Mouse (Mus musculus) hindbrain, embryonic 12.5 days (tissue): ENCODE data around the gene Mllt3. TPM values are rescaled to one million over a fixed set of nuclear protein-coding genes. Genes with fewer than 3 reads are reported as not detected.

Experiments used
- ATAC-seq: fragments of 200-750 bp; cut with Nextera tagmentation; 2 replicates; pipeline ENCODE4 v1.8.0; 2017; ENCODE audit warnings: moderate TSS enrichment; ENCODE audit not compliant: low FRiP score
- H3K27ac ChIP-seq: fragments of 300-500 bp; sonication (generic); 2 replicates; pipeline ENCODE4 v1.5.1; 2016; ENCODE audit warnings: mild to moderate bottlenecking
- H3K27me3 ChIP-seq: fragments of 300-500 bp; sonication (generic); 2 replicates; pipeline ENCODE4 v1.6.1; 2016; ENCODE audit warnings: mild to moderate bottlenecking
- H3K36me3 ChIP-seq: fragments of 300-500 bp; sonication (generic); 2 replicates; pipeline ENCODE4 v1.6.1; 2016; ENCODE audit warnings: mild to moderate bottlenecking
- H3K4me1 ChIP-seq: fragments of 300-500 bp; sonication (generic); 2 replicates; pipeline ENCODE4 v1.6.1; 2016
- H3K4me2 ChIP-seq: fragments of 300-500 bp; sonication (generic); replicated peaks from 2 replicates; pipeline ENCODE4 v1.6.1; 2016; ENCODE audit warnings: mild to moderate bottlenecking
- H3K4me3 ChIP-seq: fragments of 300-500 bp; sonication (generic); 2 replicates; pipeline ENCODE4 v1.5.1; 2016; ENCODE audit warnings: mild to moderate bottlenecking
- H3K9ac ChIP-seq: fragments of 300-500 bp; sonication (generic); 2 replicates; pipeline ENCODE4 v1.6.1; 2016; ENCODE audit warnings: mild to moderate bottlenecking, moderate library complexity
- H3K9me3 ChIP-seq: fragments of 300-500 bp; sonication (generic); replicated peaks from 2 replicates; pipeline ENCODE4 v1.6.1; 2016; ENCODE audit warnings: mild to moderate bottlenecking
- WGBS: fragments of 180-500 bp; shearing (Covaris S2); methylation state at CpG from one replicate; pipeline ENCODE4 v1.1.7; 2016; 5-methylcytosine and 5-hydroxymethylcytosine counted together
- polyA plus RNA-seq: library from polyadenylated mRNA; unstranded; fragments of >200 nt; fragmentation: Nextera tagmentation; extraction: Ambion mirVana; gene quantifications from 2 replicates; pipeline ENCODE4 v1.2.1, GENCODE M21; 2016

The Mllt3 gene
- polyA plus RNA-seq, 1 experiment from 2014 or later: 103 TPM

- Histone ChIP-seq H3K4me3 (peak overlapping the region; percentile 89), H3K27me3 (peaks cover 6% of the 10 kb centered on the region), H3K27ac (peak overlapping the region; percentile 99), H3K9me3 (no peaks in the 10 kb centered on the region), H3K9ac (peak overlapping the region; percentile 92), H3K36me3 (0 out of 2 replicates have a peak, but pooled peaks cover 8% of the 10 kb centered on the region), H3K4me2 (peak overlapping the region; percentile 63), H3K4me1 (peaks cover 26% of the 10 kb centered on the region)
- peak; percentile 78 for ATAC-seq
- whole genome bisulfite sequencing: under 1% methylated on average over 70 of the region's 100 CpGs
Observed at GRCm38 (mm10) chr4:88032151-88033098, 739 bp downstream of the Mllt3 start.

GRCm38 (mm10) chr4:88031211-88032150 lies 1.7 kb downstream of the Mllt3 start:
- ATAC-seq: no peak
- WGBS: under 1% methylated on average over 81 of the region's 84 CpGs
- Histone ChIP-seq H3K9ac (peak overlapping the region; percentile 92), H3K36me3 (peaks cover 12% of the 10 kb centered on the region), H3K4me1 (peaks cover 26% of the 10 kb centered on the region), H3K4me3 (peak overlapping the region; percentile 89), H3K27ac (peak overlapping the region; percentile 99), H3K9me3 (no peaks in the 10 kb centered on the region), H3K4me2 (peak overlapping the region; percentile 63), H3K27me3 (peaks cover 6% of the 10 kb centered on the region)

GRCm38 (mm10) chr4:88023567-88023966 lies 9.6 kb downstream of the Mllt3 start:
- peaks cover 36% of the 10 kb centered on the region for H3K36me3 ChIP-seq
- H3K9me3 ChIP-seq: no peaks in the 10 kb centered on the region
- no peak overlapping the region for H3K4me3 ChIP-seq
- H3K9ac ChIP-seq: no peak overlapping the region
- H3K4me2 ChIP-seq: no peak overlapping the region
- peaks cover 13% of the 10 kb centered on the region for H3K4me1 ChIP-seq
- WGBS: 87% methylated on average over 5 of the region's 5 CpGs
- H3K27me3 ChIP-seq: no peaks in the 10 kb centered on the region
- no peak overlapping the region for H3K27ac ChIP-seq
- ATAC-seq: no peak

- H3K4me3 ChIP-seq: no peak overlapping the region
- peaks cover 17% of the 10 kb centered on the region for H3K4me1 ChIP-seq
- no peak overlapping the region for H3K9ac ChIP-seq
- H3K27ac ChIP-seq: no peak overlapping the region
- ATAC-seq: no peak
- no peak overlapping the region for H3K4me2 ChIP-seq
- no peaks in the 10 kb centered on the region for H3K27me3 ChIP-seq
- H3K36me3 ChIP-seq: peaks cover 32% of the 10 kb centered on the region
- no peaks in the 10 kb centered on the region for H3K9me3 ChIP-seq
- 0% methylated on average over 1 of the region's 1 CpGs for WGBS
Observed at GRCm38 (mm10) chr4:88022623-88023022, 10.5 kb downstream of the Mllt3 start.

GRCm38 (mm10) chr4:88020421-88020820 lies 12.7 kb downstream of the Mllt3 start:
- Histone ChIP-seq H3K27me3 (no peaks in the 10 kb centered on the region), H3K27ac (no peak overlapping the region), H3K9me3 (no peaks in the 10 kb centered on the region), H3K4me2 (no peak overlapping the region), H3K4me1 (peaks cover 26% of the 10 kb centered on the region), H3K36me3 (peaks cover 19% of the 10 kb centered on the region), H3K4me3 (no peak overlapping the region), H3K9ac (no peak overlapping the region)
- WGBS: 69% methylated on average over 5 of the region's 5 CpGs
- no peak for ATAC-seq

- Histone ChIP-seq H3K4me3 (no peak overlapping the region), H3K27me3 (no peaks in the 10 kb centered on the region), H3K27ac (no peak overlapping the region), H3K4me1 (peaks cover 30% of the 10 kb centered on the region), H3K36me3 (peaks cover 15% of the 10 kb centered on the region), H3K9ac (no peak overlapping the region), H3K4me2 (no peak overlapping the region), H3K9me3 (no peaks in the 10 kb centered on the region)
- 88% methylated on average over 4 of the region's 4 CpGs for WGBS
- ATAC-seq: no peak
Observed at GRCm38 (mm10) chr4:88019645-88020044, 13.5 kb downstream of the Mllt3 start.

- Histone ChIP-seq H3K27ac (0 out of 2 replicates have a peak overlapping the region, but pooled peaks have one; percentile 19), H3K4me3 (no peak overlapping the region), H3K36me3 (peaks cover 8% of the 10 kb centered on the region), H3K4me1 (peaks cover 40% of the 10 kb centered on the region), H3K27me3 (no peaks in the 10 kb centered on the region), H3K4me2 (peak overlapping the region; percentile 36), H3K9ac (no peak overlapping the region), H3K9me3 (no peaks in the 10 kb centered on the region)
- WGBS: 44% methylated on average over 18 of the region's 18 CpGs
- ATAC-seq: no peak
Observed at GRCm38 (mm10) chr4:88017452-88018350, 15.5 kb downstream of the Mllt3 start.

GRCm38 (mm10) chr4:88015765-88016164 lies 17.4 kb downstream of the Mllt3 start:
- H3K27ac ChIP-seq: no peak overlapping the region
- no peaks in the 10 kb centered on the region for H3K27me3 ChIP-seq
- no peak overlapping the region for H3K4me2 ChIP-seq
- ATAC-seq: no peak
- 91% methylated on average over 5 of the region's 5 CpGs for WGBS
- H3K4me1 ChIP-seq: peaks cover 49% of the 10 kb centered on the region
- no peak overlapping the region for H3K9ac ChIP-seq
- H3K36me3 ChIP-seq: peaks cover 6% of the 10 kb centered on the region
- H3K9me3 ChIP-seq: no peaks in the 10 kb centered on the region
- no peak overlapping the region for H3K4me3 ChIP-seq

- no peak overlapping the region for H3K4me3 ChIP-seq
- no peak overlapping the region for H3K4me2 ChIP-seq
- ATAC-seq: no peak
- WGBS: 82% methylated on average over 7 of the region's 7 CpGs
- H3K27ac ChIP-seq: no peak overlapping the region
- no peaks in the 10 kb centered on the region for H3K9me3 ChIP-seq
- no peaks in the 10 kb centered on the region for H3K27me3 ChIP-seq
- peaks cover 1% of the 10 kb centered on the region; the same call in 1 of the 2 replicates for H3K36me3 ChIP-seq
- peaks cover 47% of the 10 kb centered on the region for H3K4me1 ChIP-seq
- no peak overlapping the region for H3K9ac ChIP-seq
Observed at GRCm38 (mm10) chr4:88015261-88015660, 17.9 kb downstream of the Mllt3 start.

- Histone ChIP-seq H3K27ac (no peak overlapping the region), H3K27me3 (no peaks in the 10 kb centered on the region), H3K4me1 (peaks cover 33% of the 10 kb centered on the region), H3K4me2 (no peak overlapping the region), H3K9ac (no peak overlapping the region), H3K4me3 (no peak overlapping the region), H3K9me3 (no peaks in the 10 kb centered on the region), H3K36me3 (peaks cover 8% of the 10 kb centered on the region)
- ATAC-seq: no peak
- 70% methylated on average over 4 of the region's 4 CpGs for WGBS
Observed at GRCm38 (mm10) chr4:88012774-88013173, 20.4 kb downstream of the Mllt3 start.

- no peak for ATAC-seq
- Histone ChIP-seq H3K36me3 (peaks cover 8% of the 10 kb centered on the region), H3K4me2 (no peak overlapping the region), H3K4me3 (no peak overlapping the region), H3K27ac (no peak overlapping the region), H3K4me1 (peaks cover 27% of the 10 kb centered on the region), H3K9ac (no peak overlapping the region), H3K27me3 (no peaks in the 10 kb centered on the region), H3K9me3 (no peaks in the 10 kb centered on the region)
- WGBS: 66% methylated on average over 4 of the region's 4 CpGs
Observed at GRCm38 (mm10) chr4:88011870-88012572, 21.1 kb downstream of the Mllt3 start.
